Mouse (Mus musculus) layer of hippocampus, adult 18-20 months (tissue): ENCODE results near the gene 1110051M20Rik. TPM values are rescaled to one million over a fixed set of nuclear protein-coding genes. Genes with fewer than 3 reads are reported as not detected.

Experiments used
- DNase-seq, 2 experiments: peaks; one replicate each; pipeline ENCODE4 v3.0.0; 2022; ENCODE audit warnings: low spot score in 2 of 2
- microRNA-seq, 2 experiments: library from miRNA; unstranded; fragments of <30 nt; microRNA quantifications; one replicate each; pipeline ENCODE4 v1.2.0; 2021
- total RNA-seq, 2 experiments: library from RNA; stranded (reverse); gene quantifications; 2 replicates each; pipeline ENCODE4 v1.2.3; 2021

1110051M20Rik gene
- total RNA-seq, 2 experiments from 2014 or later: 111 to 121 TPM

DNA sequence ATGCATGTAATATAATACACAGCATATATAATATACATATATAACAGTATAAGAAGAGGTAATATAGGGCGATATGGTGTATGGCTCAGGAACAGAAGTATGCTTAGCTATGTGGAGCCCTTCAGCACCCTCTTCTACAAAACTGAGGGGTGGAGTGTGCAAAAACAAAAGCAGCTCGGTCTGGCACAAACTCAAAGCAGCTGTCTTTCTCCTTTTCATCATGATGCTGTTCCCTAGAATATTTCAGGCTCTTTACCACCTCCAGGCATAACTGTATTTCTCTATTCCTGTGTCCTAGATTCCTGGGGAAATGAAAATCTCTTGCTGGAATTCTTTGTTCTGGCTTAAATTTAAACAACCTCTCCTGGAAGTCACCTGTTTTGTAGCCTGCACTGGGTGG, 214.8 kb downstream of the 1110051M20Rik start:
- DNase-seq: peak in 1 of 2 experiments; percentile 44

Small RNA genes lying within 50 kb of the gene (microRNA-seq; reads per million reads assigned to microRNA genes)
- gene Gm22071: 0 reads per million in 2 experiments

Other genes starting within 250 kb of the 1110051M20Rik start
- gene Nr1h3, start 241.9 kb downstream of the 1110051M20Rik start, total RNA-seq: 1 to 10 TPM; 3.9 to 4.3 TPM
- gene Acp2, start 241.8 kb downstream of the 1110051M20Rik start, total RNA-seq: 10 to 100 TPM; 52.5 to 53.5 TPM
- gene Ddb2, start 207.7 kb downstream of the 1110051M20Rik start, total RNA-seq: 10 to 100 TPM in 1 of 2 experiments, 1 to 10 TPM in 1; 9.5 to 11.2 TPM
- gene Pacsin3, start 188.8 kb downstream of the 1110051M20Rik start, total RNA-seq: 10 to 100 TPM; 26.8 to 31.6 TPM
- gene Arfgap2, start 179.7 kb downstream of the 1110051M20Rik start, total RNA-seq: 10 to 100 TPM; 68.2 to 68.8 TPM
- gene Lrp4, start 12.8 kb upstream of the 1110051M20Rik start, total RNA-seq: 10 to 100 TPM; 27.2 to 31.2 TPM
- gene Ckap5, start 82.1 kb upstream of the 1110051M20Rik start, total RNA-seq: 100 to 1,000 TPM; 110 to 118 TPM
- gene F2, start 191.7 kb upstream of the 1110051M20Rik start, total RNA-seq: not detected
- 1 to 10 TPM; 7.2 to 9.4 TPM for gene Zfp408, start 205.1 kb upstream of the 1110051M20Rik start, total RNA-seq
- gene Arhgap1, start 205.2 kb upstream of the 1110051M20Rik start, total RNA-seq: 10 to 100 TPM; 62.1 to 65.6 TPM